Mouse (Mus musculus): ENCODE data around the gene Lgals3. TPM values are rescaled to one million over a fixed set of nuclear protein-coding genes. Genes with fewer than 3 reads are reported as not detected.

The Lgals3 gene
- polyA plus RNA-seq, 1 experiment from 2014 or later: 2.0 TPM

DNA sequence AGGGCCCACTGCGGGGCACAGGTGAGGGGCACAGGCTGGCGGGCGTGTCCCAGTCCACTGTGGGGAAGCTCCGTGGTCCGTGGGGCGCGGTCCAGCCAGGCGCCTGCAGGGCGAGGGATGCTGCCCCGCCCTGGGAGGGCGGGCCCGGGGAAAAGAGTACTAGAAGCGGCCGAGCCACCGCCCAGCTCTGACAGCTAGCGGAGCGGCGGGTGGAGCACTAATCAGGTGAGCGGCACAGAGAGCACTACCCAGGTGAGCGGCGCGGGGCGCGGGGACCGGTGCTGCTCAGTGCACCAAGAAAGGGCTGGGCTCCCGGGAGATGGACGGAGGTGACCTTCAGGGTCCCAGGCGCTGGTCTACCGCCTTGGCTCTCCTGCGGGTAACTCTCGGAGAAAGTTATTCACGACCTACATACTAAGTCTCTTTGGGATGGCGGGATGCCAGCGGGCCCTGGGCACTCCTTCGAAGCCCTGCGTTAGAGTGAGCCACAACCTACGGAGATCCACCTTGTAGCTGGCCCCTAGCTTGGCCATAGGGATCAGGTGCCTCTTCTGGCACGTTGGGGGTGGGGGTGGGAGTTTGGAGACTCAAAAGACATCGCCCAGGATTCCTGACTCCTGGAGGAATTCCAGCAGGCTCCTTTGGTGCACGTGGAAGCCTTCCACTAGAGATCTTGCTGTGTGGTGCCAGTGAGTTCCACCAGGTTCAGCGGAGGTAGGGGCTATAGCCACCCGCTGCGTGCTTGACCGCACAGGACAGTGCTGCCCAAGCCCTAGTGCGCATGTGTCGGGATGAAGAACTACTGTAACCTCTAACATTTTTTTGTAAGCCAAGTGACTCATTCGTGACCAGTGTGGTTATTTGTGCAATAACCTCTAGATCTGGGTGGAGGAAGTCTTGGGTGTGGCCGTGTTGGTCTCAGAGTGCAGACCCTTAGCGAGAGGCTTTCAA, 6.5 kb downstream of the Lgals3 start:
- Histone ChIP-seq H3K27ac (replicated peaks) (no peak overlapping the region), H3K36me3 (no peaks in the 10 kb centered on the region), H3K9me3 (no peaks in the 10 kb centered on the region), H3K4me3 (peak overlapping the region; percentile 20), H3K4me1 (replicated peaks) (peaks cover 8% of the 10 kb centered on the region), H3K4me2 (peak overlapping the region; percentile 52), H3K27me3 (peaks cover 41% of the 10 kb centered on the region), H3K9ac (peak overlapping the region; percentile 38; the same call in 1 of the 2 replicates)
- 15% methylated on average over 46 of the region's 49 CpGs for WGBS
- peak; percentile 19; the same call in 1 of the 2 replicates for ATAC-seq (ENCODE audit: low read depth)

DNA sequence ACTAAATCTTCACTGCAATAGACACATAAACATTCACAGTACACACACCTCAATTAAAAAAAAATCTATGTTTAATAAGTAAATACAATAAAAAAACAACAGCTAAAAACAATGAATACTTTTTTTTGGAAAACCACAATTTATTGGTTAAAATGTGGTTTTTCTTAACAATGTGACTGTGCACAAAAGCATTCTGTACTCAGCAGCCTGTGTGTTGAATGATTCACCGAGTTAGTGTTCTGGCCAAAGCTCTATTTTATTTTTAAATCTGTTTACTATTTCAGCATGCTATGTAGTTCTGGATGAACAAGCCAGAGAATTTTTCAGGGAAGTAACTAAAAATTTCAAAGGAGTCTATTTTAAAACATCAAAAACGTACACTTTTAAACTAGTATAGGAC, 9.0 kb downstream of the Lgals3 start:
- Histone ChIP-seq H3K4me1 (replicated peaks) (peaks cover 8% of the 10 kb centered on the region), H3K4me3 (no peak overlapping the region), H3K27me3 (peaks cover 39% of the 10 kb centered on the region), H3K9me3 (no peaks in the 10 kb centered on the region), H3K27ac (replicated peaks) (no peak overlapping the region), H3K4me2 (no peak overlapping the region), H3K36me3 (no peaks in the 10 kb centered on the region), H3K9ac (no peak overlapping the region)
- 84% methylated on average over 2 of the region's 2 CpGs for WGBS
- no peak for ATAC-seq (ENCODE audit: low read depth)

DNA sequence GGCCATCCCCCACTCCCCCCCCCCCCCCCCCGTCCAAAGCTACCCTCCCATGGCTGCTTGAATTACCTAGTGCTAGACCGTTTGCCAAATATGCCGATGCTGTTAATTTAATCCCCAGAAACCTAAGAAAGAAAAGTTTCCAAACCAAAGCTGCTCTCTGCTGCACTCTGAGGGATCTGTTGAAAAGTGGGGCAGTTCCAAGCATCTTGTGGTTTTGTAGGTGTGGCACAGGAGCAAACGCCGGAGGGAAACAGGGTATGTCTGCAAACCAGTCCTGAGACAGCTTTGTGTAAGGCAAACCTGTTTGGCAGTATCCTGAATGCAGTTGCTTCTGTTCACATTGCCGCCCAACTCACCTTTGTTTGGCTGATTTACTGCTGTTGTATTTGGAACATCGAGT, 10.8 kb downstream of the Lgals3 start:
- Histone ChIP-seq H3K4me3 (no peak overlapping the region), H3K9ac (no peak overlapping the region), H3K4me2 (no peak overlapping the region), H3K27ac (replicated peaks) (no peak overlapping the region), H3K9me3 (no peaks in the 10 kb centered on the region), H3K36me3 (no peaks in the 10 kb centered on the region), H3K4me1 (replicated peaks) (peaks cover 8% of the 10 kb centered on the region), H3K27me3 (peaks cover 24% of the 10 kb centered on the region)
- ATAC-seq (ENCODE audit: low read depth): no peak
- WGBS: 88% methylated on average over 7 of the region's 7 CpGs

DNA sequence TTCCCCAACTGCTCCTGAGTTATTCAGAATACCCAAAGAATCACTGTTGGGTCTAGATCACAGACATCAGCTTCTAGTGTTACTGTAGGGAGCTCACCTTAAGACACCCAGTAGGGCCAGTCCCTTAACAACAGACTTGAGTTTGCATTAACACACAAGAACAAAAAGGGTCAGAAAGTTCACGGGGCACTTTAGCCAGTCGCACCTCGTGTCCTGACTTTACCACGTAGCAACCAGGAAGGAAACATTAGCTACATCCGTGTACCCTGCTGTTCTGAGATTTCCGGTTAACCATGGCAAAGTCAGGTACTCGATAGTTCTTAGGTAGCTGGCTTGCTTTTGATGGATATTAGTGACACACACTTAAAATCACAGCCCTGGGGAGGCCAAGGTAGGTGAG, 16.4 kb downstream of the Lgals3 start:
- WGBS: 89% methylated on average over 7 of the region's 7 CpGs
- Histone ChIP-seq H3K4me3 (no peak overlapping the region), H3K27me3 (no peaks in the 10 kb centered on the region), H3K9me3 (no peaks in the 10 kb centered on the region), H3K36me3 (0 out of 2 replicates have a peak, but pooled peaks cover 2% of the 10 kb centered on the region), H3K27ac (replicated peaks) (no peak overlapping the region), H3K9ac (no peak overlapping the region), H3K4me1 (replicated peaks) (no peaks in the 10 kb centered on the region), H3K4me2 (no peak overlapping the region)
- ATAC-seq (ENCODE audit: low read depth): no peak

DNA sequence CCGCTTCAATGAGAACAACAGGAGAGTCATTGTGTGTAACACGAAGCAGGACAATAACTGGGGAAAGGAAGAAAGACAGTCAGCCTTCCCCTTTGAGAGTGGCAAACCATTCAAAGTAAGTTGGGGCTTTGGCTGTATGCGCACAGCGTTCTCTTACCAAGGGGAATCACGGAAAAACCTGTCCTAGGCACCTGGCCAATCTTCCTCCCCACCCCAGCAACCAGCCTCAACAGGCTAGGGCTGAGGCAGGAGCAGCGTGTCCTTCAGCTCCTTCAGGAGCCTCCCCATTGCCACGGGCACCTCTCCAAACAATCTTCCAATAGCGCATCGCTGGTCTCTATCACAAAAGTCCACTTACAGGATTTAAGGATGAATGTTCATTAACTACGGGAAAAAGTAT, 17.1 kb downstream of the Lgals3 start:
- Histone ChIP-seq H3K36me3 (peaks cover 4% of the 10 kb centered on the region; the same call in 1 of the 2 replicates), H3K9ac (no peak overlapping the region), H3K27me3 (no peaks in the 10 kb centered on the region), H3K9me3 (no peaks in the 10 kb centered on the region), H3K27ac (replicated peaks) (no peak overlapping the region), H3K4me3 (no peak overlapping the region), H3K4me2 (no peak overlapping the region), H3K4me1 (replicated peaks) (no peaks in the 10 kb centered on the region)
- ATAC-seq (ENCODE audit: low read depth): no peak
- 85% methylated on average over 10 of the region's 10 CpGs for WGBS

DNA sequence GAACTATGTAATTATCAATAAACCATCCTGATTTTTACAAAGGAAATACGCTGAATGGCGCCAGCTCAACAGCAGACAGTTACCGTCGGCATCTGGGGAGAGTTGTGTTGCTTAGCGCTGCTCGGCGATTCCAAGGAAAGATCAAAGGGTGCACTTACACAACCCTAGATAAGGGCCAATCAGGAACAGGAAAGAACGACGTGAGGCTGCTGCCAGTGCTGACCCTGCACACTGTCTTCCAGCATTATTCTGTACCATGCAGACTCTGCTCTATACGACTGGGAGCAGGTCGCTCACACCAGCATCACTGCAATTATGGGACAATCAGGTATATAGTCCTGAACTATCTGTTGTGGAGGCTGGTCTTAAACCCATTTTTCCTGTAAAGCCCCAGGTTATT, 18.6 kb downstream of the Lgals3 start:
- H3K4me3 ChIP-seq: no peak overlapping the region
- ATAC-seq (ENCODE audit: low read depth): no peak
- 81% methylated on average over 11 of the region's 11 CpGs for WGBS
- no peak overlapping the region for H3K9ac ChIP-seq
- no peaks in the 10 kb centered on the region for H3K4me1 ChIP-seq (replicated peaks)
- H3K9me3 ChIP-seq: no peaks in the 10 kb centered on the region
- no peak overlapping the region for H3K27ac ChIP-seq (replicated peaks)
- H3K27me3 ChIP-seq: no peaks in the 10 kb centered on the region
- no peak overlapping the region for H3K4me2 ChIP-seq
- peaks cover 12% of the 10 kb centered on the region; the same call in 1 of the 2 replicates for H3K36me3 ChIP-seq

DNA sequence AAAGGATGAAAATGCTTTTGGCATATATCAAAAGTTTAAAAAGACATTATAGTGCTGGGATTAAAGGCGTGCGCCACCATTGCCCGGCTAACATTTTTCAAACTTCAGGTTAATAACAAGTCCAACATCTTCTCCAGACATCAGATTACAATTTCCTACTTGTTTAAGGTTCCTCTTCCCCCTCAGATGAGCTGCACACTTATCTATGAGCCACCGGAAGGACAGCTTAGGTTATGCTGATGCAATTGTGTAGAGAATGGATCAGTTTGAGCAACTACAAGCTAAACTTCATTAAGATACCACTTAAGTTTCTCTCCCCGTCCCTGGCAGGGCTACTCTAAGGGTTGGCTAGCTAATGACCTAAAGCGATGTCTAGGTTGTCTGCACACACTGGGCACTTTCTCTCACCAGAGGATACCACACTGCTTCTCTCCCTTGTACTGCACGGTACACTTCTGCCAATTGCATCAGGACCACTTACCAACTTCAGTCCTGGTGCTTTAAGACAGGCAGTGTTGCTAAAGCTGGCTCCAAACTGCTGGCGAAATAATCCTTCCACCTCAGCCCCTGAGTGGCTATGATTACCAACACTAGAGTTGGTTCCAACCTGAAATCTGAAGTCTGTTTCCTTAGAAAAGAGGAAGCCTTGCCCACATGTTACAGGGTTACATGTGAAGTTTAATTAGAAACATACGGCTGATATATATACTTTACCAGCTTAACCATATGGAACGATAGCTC, 26.0 kb downstream of the Lgals3 start:
- peaks cover 26% of the 10 kb centered on the region for H3K36me3 ChIP-seq
- 0 out of 2 replicates have a peak, but pooled peaks cover 9% of the 10 kb centered on the region for H3K4me1 ChIP-seq (replicated peaks)
- H3K4me3 ChIP-seq: no peak overlapping the region
- no peaks in the 10 kb centered on the region for H3K9me3 ChIP-seq
- no peak overlapping the region for H3K4me2 ChIP-seq
- H3K9ac ChIP-seq: no peak overlapping the region
- no peaks in the 10 kb centered on the region for H3K27me3 ChIP-seq
- H3K27ac ChIP-seq (replicated peaks): no peak overlapping the region
- no peak for ATAC-seq (ENCODE audit: low read depth)
- 95% methylated on average over 10 of the region's 10 CpGs for WGBS

DNA sequence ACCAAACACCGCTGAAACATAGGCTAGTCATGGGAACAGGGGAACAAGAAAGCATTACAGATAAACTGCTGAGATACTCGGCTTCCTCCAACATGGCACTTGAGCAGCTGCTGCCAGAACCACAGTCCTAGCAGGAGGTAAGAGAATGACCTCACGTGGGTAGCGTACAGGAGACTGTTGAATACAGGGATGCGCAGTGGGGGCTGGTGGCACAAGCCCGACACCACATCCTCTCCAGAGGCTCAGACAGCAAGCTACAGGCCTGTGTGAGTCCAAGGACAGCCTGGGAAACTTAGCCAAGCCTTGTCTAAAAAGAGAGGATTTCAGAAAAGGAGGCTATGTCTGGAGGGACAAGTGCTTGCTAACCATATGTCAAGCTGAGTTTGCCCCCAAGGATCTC, 27.5 kb downstream of the Lgals3 start:
- 93% methylated on average over 6 of the region's 6 CpGs for WGBS
- Histone ChIP-seq H3K4me3 (no peak overlapping the region), H3K9me3 (no peaks in the 10 kb centered on the region), H3K27me3 (no peaks in the 10 kb centered on the region), H3K9ac (no peak overlapping the region), H3K27ac (replicated peaks) (no peak overlapping the region), H3K4me2 (no peak overlapping the region), H3K36me3 (peaks cover 32% of the 10 kb centered on the region), H3K4me1 (replicated peaks) (0 out of 2 replicates have a peak, but pooled peaks cover 9% of the 10 kb centered on the region)
- ATAC-seq (ENCODE audit: low read depth): no peak

DNA sequence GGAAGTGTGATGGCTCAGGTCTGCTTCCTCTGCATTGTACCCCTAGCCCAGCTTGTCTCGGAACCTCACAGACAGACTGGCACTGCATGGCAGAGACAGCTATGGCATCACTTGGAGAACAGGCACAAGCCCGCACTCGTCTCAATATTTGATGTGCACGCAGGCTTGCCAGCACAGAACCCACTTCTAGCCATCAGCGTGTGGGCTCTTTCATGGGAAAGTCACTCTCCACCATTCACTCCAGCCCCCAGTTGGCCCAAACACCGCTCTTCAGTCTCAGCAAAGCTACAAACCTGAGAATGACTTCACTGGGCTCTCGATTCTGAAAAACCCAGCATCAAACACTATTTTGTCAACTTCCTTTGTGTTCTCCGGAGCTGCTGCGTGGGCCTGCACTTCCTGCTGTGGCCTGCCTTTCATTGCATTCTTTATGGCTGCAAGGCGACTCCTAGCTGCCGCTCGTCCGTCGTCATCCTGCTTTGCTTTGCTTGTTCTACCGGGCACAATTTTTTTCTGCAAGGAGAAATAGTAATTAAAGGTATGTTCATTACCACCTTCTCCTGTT, 28.0 kb downstream of the Lgals3 start:
- no peaks in the 10 kb centered on the region for H3K27me3 ChIP-seq
- H3K9ac ChIP-seq: no peak overlapping the region
- H3K4me3 ChIP-seq: no peak overlapping the region
- no peak overlapping the region; the same call in 1 of the 2 replicates for H3K27ac ChIP-seq (replicated peaks)
- H3K9me3 ChIP-seq: no peaks in the 10 kb centered on the region
- ATAC-seq (ENCODE audit: low read depth): 0 out of 2 replicates have a peak, but pooled peaks have one; percentile 32
- 45% methylated on average over 15 of the region's 15 CpGs for WGBS
- H3K4me1 ChIP-seq (replicated peaks): 0 out of 2 replicates have a peak, but pooled peaks cover 9% of the 10 kb centered on the region
- H3K36me3 ChIP-seq: peaks cover 28% of the 10 kb centered on the region
- H3K4me2 ChIP-seq: 0 out of 2 replicates have a peak overlapping the region, but pooled peaks have one; percentile 3

DNA sequence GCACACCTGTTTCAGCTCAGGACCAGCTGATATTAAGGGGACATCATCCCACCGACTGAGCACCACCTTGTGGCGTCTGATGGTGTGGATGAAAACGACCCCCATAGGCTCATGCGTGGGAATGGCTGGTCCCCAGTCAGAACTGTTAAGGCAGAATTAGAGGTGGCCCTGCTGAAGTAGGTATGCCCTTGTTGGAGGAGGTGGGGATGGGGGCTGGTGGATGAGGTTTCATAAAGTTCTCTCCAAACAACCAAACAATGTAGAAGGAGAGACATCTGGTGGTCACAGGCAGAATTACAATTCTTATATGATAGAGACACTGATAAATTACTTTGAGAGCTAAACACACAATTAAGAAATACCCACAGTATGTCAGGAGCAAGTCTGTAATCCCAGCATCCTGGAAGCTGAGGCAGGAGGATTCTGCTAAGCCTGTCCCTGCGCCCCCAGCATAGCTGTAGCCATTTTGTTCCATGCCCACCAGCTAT, 28.7 kb downstream of the Lgals3 start:
- H3K36me3 ChIP-seq: peaks cover 27% of the 10 kb centered on the region
- H3K4me2 ChIP-seq: no peak overlapping the region
- no peak overlapping the region for H3K27ac ChIP-seq (replicated peaks)
- H3K27me3 ChIP-seq: no peaks in the 10 kb centered on the region
- H3K4me3 ChIP-seq: no peak overlapping the region
- no peaks in the 10 kb centered on the region for H3K9me3 ChIP-seq
- 0 out of 2 replicates have a peak, but pooled peaks cover 9% of the 10 kb centered on the region for H3K4me1 ChIP-seq (replicated peaks)
- WGBS: 62% methylated on average over 5 of the region's 5 CpGs
- ATAC-seq (ENCODE audit: low read depth): peak; percentile 74
- no peak overlapping the region for H3K9ac ChIP-seq

DNA sequence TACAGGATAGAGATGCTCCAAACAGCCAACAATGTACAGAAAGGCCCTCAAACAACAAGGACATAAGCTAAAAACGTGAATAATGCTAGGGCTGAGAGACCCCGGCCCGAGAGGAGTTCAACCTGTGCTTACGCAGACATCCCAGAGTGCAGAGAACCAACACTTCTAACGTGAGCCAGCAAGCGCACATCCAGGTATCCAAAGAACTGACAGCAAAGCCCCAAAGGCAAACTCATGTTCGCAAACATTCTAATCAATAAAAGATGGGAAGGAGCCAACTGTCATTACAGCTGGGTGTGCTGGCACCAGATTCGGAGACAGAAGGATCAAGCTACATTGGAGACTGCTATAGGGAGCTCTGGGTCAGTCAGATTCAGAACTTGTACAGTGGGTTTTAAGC, 35.2 kb downstream of the Lgals3 start:
- H3K4me3 ChIP-seq: no peak overlapping the region
- peaks cover 16% of the 10 kb centered on the region; the same call in 1 of the 2 replicates for H3K36me3 ChIP-seq
- no peaks in the 10 kb centered on the region for H3K9me3 ChIP-seq
- WGBS: 89% methylated on average over 8 of the region's 8 CpGs
- no peak overlapping the region for H3K4me2 ChIP-seq
- no peak overlapping the region for H3K9ac ChIP-seq
- no peaks in the 10 kb centered on the region for H3K27me3 ChIP-seq
- H3K4me1 ChIP-seq (replicated peaks): no peaks in the 10 kb centered on the region
- no peak for ATAC-seq (ENCODE audit: low read depth)
- H3K27ac ChIP-seq (replicated peaks): no peak overlapping the region
